Mouse (Mus musculus): ENCODE results near the gene Phldb3.

DNA sequence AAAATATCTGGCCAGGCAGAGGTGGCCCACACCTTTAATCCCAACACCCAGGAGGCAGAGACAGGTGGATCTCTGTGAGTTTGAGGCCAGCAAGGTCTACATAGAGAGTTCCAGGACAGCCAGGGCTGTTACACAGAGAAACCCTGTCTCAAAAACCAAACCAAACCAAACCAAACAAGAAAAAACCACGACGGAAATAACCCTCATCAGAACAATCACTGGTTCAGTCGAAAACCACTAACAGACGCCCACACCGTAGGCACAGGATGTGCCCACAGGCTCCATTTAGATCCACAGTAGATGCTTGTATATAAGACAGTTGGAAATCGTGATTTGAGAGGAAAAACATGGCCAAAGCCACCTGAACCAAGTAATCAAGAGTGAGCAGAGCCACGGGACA is 34.4 kb downstream of the Phldb3 start:
- no peak for TF ChIP-seq POLR2A (IDR thresholded peaks at IDR 0.05; ENCODE audit: low read depth, low read length)
- no peak for TF ChIP-seq EP300 (IDR thresholded peaks at IDR 0.05; ENCODE audit: low read length)
- no peak for TF ChIP-seq ZC3H11A (IDR thresholded peaks at IDR 0.05; ENCODE audit: low read depth, low read length)
- TF ChIP-seq HCFC1 (IDR thresholded peaks at IDR 0.05; ENCODE audit: low read depth, low read length): no peak
- no peak for TF ChIP-seq CTCF (conservative IDR thresholded peaks at IDR 0.05 in 1 of 2, IDR thresholded peaks at IDR 0.05 in 1 of 2; ENCODE audit: low read depth in 2 of 2, low read length in 2 of 2)
- no peak for TF ChIP-seq UBTF (IDR thresholded peaks at IDR 0.05; ENCODE audit: low read depth, low read length)
- no peak for TF ChIP-seq E2F4 (IDR thresholded peaks at IDR 0.05; ENCODE audit: insufficient replicate concordance, low read depth, low read length)
- no peak for TF ChIP-seq TBP (conservative IDR thresholded peaks at IDR 0.05; ENCODE audit: low read depth, low read length)
- TF ChIP-seq MYC (IDR thresholded peaks at IDR 0.05; ENCODE audit: low read depth, low read length): no peak
- TF ChIP-seq MXI1 (IDR thresholded peaks at IDR 0.05; ENCODE audit: low read depth, low read length): no peak
- no peak for TF ChIP-seq JUND (conservative IDR thresholded peaks at IDR 0.05; ENCODE audit: low read depth, low read length)
- TF ChIP-seq ZKSCAN1 (IDR thresholded peaks at IDR 0.05; ENCODE audit: borderline replicate concordance, low read depth, low read length): no peak
- TF ChIP-seq NRF1 (IDR thresholded peaks at IDR 0.05; ENCODE audit: low read depth, low read length): no peak
